Mouse (Mus musculus): ENCODE results near the gene Krt86. TPM values are rescaled to one million over a fixed set of nuclear protein-coding genes. Genes with fewer than 3 reads are reported as not detected.

Gene Krt86
- 0.14 TPM in 1 of 2 replicates, not detected in the other for polyA plus RNA-seq (2015; fragmentation: Nextera tagmentation; extraction: Ambion mirVana)

GRCm38 (mm10) chr15:101472952-101473528 is at the start of gene Krt86:
Krt86 (plus strand) TSS chr15:101473478.

GRCm38 (mm10) chr15:101438555-101438954 is 34.7 kb upstream of the Krt86 start, which contains the start of gene Krt87:
Krt87 (minus strand) TSS chr15:101438804.

GRCm38 (mm10) chr15:101447444-101447843 is 25.8 kb upstream of the Krt86 start, which contains the start of gene Krt88:
Krt88 (plus strand) TSS chr15:101447744.

GRCm38 (mm10) chr15:101463651-101464050 is 9.6 kb upstream of the Krt86 start, which contains the start of gene Krt81:
Krt81 (minus strand) TSS chr15:101463751.

GRCm38 (mm10) chr15:101491431-101491830 is 18.2 kb downstream of the Krt86 start, which contains the start of gene Krt83:
Krt83 (minus strand) TSS chr15:101491512.

GRCm38 (mm10) chr15:101517161-101517560 is 43.9 kb downstream of the Krt86 start, which contains the start of gene Gm49425:
Gm49425 (minus strand) TSS chr15:101517261.

Other genes with a start within 250 kb of the Krt86 start
- gene Grasp, start 249.3 kb upstream of the Krt86 start, polyA plus RNA-seq (2015; fragmentation: Nextera tagmentation; extraction: Ambion mirVana), result 8.4 and 9.1 TPM in 2 replicates
- gene Nr4a1, start 219.2 kb upstream of the Krt86 start, polyA plus RNA-seq (2015; fragmentation: Nextera tagmentation; extraction: Ambion mirVana), result 15.7 and 19.6 TPM in 2 replicates
- gene Atg101, start 189.2 kb upstream of the Krt86 start, polyA plus RNA-seq (2015; fragmentation: Nextera tagmentation; extraction: Ambion mirVana), result 78.4 and 85.0 TPM in 2 replicates
- 7.3 and 18.0 TPM in 2 replicates for gene 6030408B16Rik, start 180.3 kb upstream of the Krt86 start, polyA plus RNA-seq (2015; fragmentation: Nextera tagmentation; extraction: Ambion mirVana)
- 0.51 and 0.54 TPM in 2 replicates for gene Krt80, start 103.3 kb upstream of the Krt86 start, polyA plus RNA-seq (2015; fragmentation: Nextera tagmentation; extraction: Ambion mirVana)
- 16.2 and 18.6 TPM in 2 replicates for gene Krt7, start 62.4 kb upstream of the Krt86 start, polyA plus RNA-seq (2015; fragmentation: Nextera tagmentation; extraction: Ambion mirVana)
- gene Krt87, start 34.7 kb upstream of the Krt86 start, polyA plus RNA-seq (2015; fragmentation: Nextera tagmentation; extraction: Ambion mirVana), result not detected in 2 replicates
- not detected in 2 replicates for gene Krt88, start 25.7 kb upstream of the Krt86 start, polyA plus RNA-seq (2015; fragmentation: Nextera tagmentation; extraction: Ambion mirVana)
- not detected in 2 replicates for gene Krt81, start 9.7 kb upstream of the Krt86 start, polyA plus RNA-seq (2015; fragmentation: Nextera tagmentation; extraction: Ambion mirVana)
- not detected in 2 replicates for gene Krt83, start 18.0 kb downstream of the Krt86 start, polyA plus RNA-seq (2015; fragmentation: Nextera tagmentation; extraction: Ambion mirVana)
- not detected in 2 replicates for gene Gm49425, start 43.8 kb downstream of the Krt86 start, polyA plus RNA-seq (2015; fragmentation: Nextera tagmentation; extraction: Ambion mirVana)
- not detected in 2 replicates for gene Krt84, start 59.3 kb downstream of the Krt86 start, polyA plus RNA-seq (2015; fragmentation: Nextera tagmentation; extraction: Ambion mirVana)
- not detected in 2 replicates for gene Krt82, start 77.2 kb downstream of the Krt86 start, polyA plus RNA-seq (2015; fragmentation: Nextera tagmentation; extraction: Ambion mirVana)
- gene Krt90, start 89.5 kb downstream of the Krt86 start, polyA plus RNA-seq (2015; fragmentation: Nextera tagmentation; extraction: Ambion mirVana), result 0.90 and 2.8 TPM in 2 replicates
- not detected in 2 replicates for gene Krt75, start 100.4 kb downstream of the Krt86 start, polyA plus RNA-seq (2015; fragmentation: Nextera tagmentation; extraction: Ambion mirVana)
- not detected in 2 replicates for gene Gm5414, start 154.7 kb downstream of the Krt86 start, polyA plus RNA-seq (2015; fragmentation: Nextera tagmentation; extraction: Ambion mirVana)
- gene Gm5478, start 173.9 kb downstream of the Krt86 start, polyA plus RNA-seq (2015; fragmentation: Nextera tagmentation; extraction: Ambion mirVana), result not detected in 2 replicates
- gene Krt6b, start 206.8 kb downstream of the Krt86 start, polyA plus RNA-seq (2015; fragmentation: Nextera tagmentation; extraction: Ambion mirVana), result 0.16 TPM in 1 of 2 replicates, not detected in the other
- 0.22 TPM in 1 of 2 replicates, not detected in the other for gene Krt6a, start 220.8 kb downstream of the Krt86 start, polyA plus RNA-seq (2015; fragmentation: Nextera tagmentation; extraction: Ambion mirVana)
- gene Krt5, start 239.4 kb downstream of the Krt86 start, polyA plus RNA-seq (2015; fragmentation: Nextera tagmentation; extraction: Ambion mirVana), result 0.48 and 1.4 TPM in 2 replicates